8 mouse cellular contexts compared by ENCODE assay signal in the genomic region with DNA sequence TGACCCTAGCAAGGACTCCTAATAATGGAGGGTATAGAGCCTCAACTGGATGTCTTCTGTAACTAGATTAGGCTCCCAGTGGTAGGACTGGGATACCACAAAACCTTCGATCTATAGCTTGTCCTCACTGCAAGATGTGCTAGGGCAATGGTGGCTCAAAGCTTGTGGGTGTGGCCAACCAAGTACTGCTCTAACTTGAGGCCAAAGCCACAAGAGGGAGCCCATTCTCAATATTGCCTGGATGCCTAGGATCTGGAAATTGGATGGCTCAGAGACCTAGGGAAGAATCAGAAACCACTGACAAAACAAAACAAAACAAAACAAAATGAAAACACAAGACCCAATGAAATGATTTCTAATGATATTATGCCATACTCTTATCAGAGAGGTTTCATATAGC.
A peak's percentile ranks its signal among the peaks of the same experiment; 100 is the strongest.
DNase-seq lines count a peak whose midpoint lies in the region; ATAC-seq and TF ChIP-seq lines count a peak whose summit lies in the region.
"Had no signal": no experiment of that assay in that cellular context is flagged by ENCODE, and none has a peak within 500 bp of the region (broad histone marks: within the 10 kb centered on the region; RNA-seq: fewer than 3 reads in every experiment).

No protein-coding gene starts in this region.

- peak; percentile 20 for TF ChIP-seq CTCF in ES-Bruce4 (IDR thresholded peaks at IDR 0.05; ENCODE audit: low read depth, low read length)

- no peaks in the 10 kb centered on the region for H3K27me3 ChIP-seq in kidney, embryonic 16.5 days (ENCODE audit: insufficient read depth, low read length)
- no peaks in the 10 kb centered on the region for H3K27me3 ChIP-seq in ES-Bruce4 (ENCODE audit: control insufficient read depth, insufficient read depth, low read length, poor library complexity, severe bottlenecking)
- H3K27me3 ChIP-seq: lung, embryonic 15.5 days had no signal

- no peaks in the 10 kb centered on the region for H3K4me1 ChIP-seq in kidney, embryonic 16.5 days (ENCODE audit: insufficient read depth, low read length)
- H3K4me1 ChIP-seq in ES-Bruce4 (ENCODE audit: control insufficient read depth, insufficient read depth, low read length) (no peaks in the 10 kb centered on the region), ES-E14 (ENCODE audit: control insufficient read depth in 2 of 2, insufficient read depth in 2 of 2, low read length in 2 of 2, poor library complexity in 1 of 2) (no peaks in the 10 kb centered on the region)
- H3K4me1 ChIP-seq: lung, embryonic 15.5 days had no signal

- no peak for TF ChIP-seq EP300 in ES-Bruce4 (IDR thresholded peaks at IDR 0.05; ENCODE audit: insufficient read depth, low read depth, low read length)

- H3K9me3 ChIP-seq in kidney, embryonic 16.5 days (ENCODE audit: low read length), result no peaks in the 10 kb centered on the region
- H3K9me3 ChIP-seq in ES-Bruce4 (replicated peaks; ENCODE audit: control insufficient read depth, insufficient read depth, low read length, poor library complexity, severe bottlenecking) (no peaks in the 10 kb centered on the region), ES-E14 (ENCODE audit: control insufficient read depth, insufficient read depth, low read depth, low read length) (no peaks in the 10 kb centered on the region)
- H3K9me3 ChIP-seq: lung, embryonic 15.5 days had no signal

- 65% methylated on average over 1 of the region's 1 CpGs for WGBS in kidney, embryonic 16.5 days

- no peaks in the 10 kb centered on the region for H3K36me3 ChIP-seq in kidney, embryonic 16.5 days (ENCODE audit: insufficient read depth, low read length)
- H3K36me3 ChIP-seq in ES-Bruce4 (ENCODE audit: control insufficient read depth, insufficient read depth, low read length, poor library complexity, severe bottlenecking) (no peaks in the 10 kb centered on the region), ES-E14 (ENCODE audit: control insufficient read depth, insufficient read depth, low read length, poor library complexity, severe bottlenecking) (no peaks in the 10 kb centered on the region)
- H3K36me3 ChIP-seq: lung, embryonic 15.5 days had no signal

- H3K4me2 ChIP-seq in kidney, embryonic 16.5 days (replicated peaks; ENCODE audit: low read depth, low read length), result no peak overlapping the region
- H3K4me2 ChIP-seq: lung, embryonic 15.5 days had no signal

- ATAC-seq in kidney, embryonic 16.5 days (ENCODE audit: low FRiP score, low TSS enrichment), result no peak

- TF ChIP-seq POLR2A in ES-Bruce4 (IDR thresholded peaks at IDR 0.05; ENCODE audit: insufficient read depth, low read length), result no peak

- no peak overlapping the region for H3K27ac ChIP-seq in kidney, embryonic 16.5 days (ENCODE audit: low read length)
- no peak overlapping the region for H3K27ac ChIP-seq in ES-Bruce4 (ENCODE audit: insufficient read depth, low read length)
- H3K27ac ChIP-seq in ES-E14 (ENCODE audit: insufficient read depth, low read depth, low read length, poor library complexity, severe bottlenecking), result no peak overlapping the region
- H3K27ac ChIP-seq: lung, embryonic 15.5 days had no signal

- no peak overlapping the region for H3K4me3 ChIP-seq in kidney, embryonic 16.5 days (ENCODE audit: low read length)
- H3K4me3 ChIP-seq in ES-Bruce4 (ENCODE audit: low read depth, low read length), result no peak overlapping the region
- no peak overlapping the region for H3K4me3 ChIP-seq in ES-E14 (ENCODE audit: insufficient read depth in 1 of 2, low read depth in 1 of 2, low read length in 2 of 2, poor library complexity in 1 of 2, severe bottlenecking in 1 of 2)
- H3K4me3 ChIP-seq: lung, embryonic 15.5 days had no signal

- in situ Hi-C loops in ES-E14 (cut with MboI; ENCODE audit: low sequenced_read_pairs in 2 of 2, unreplicated experiment in 2 of 2), result no loop called here

- peak; percentile 3 for DNase-seq in kidney, adult 9 months
- DNase-seq in ES-E14 (ENCODE audit: low read depth, low spot score), result peak; percentile 19
- peak; percentile 1 for DNase-seq in hindlimb bud, embryonic 11.5 days (ENCODE audit: extremely low spot score, low read depth, low spot score)
- no peak for DNase-seq in yolk sac, embryonic 10.5 days (ENCODE audit: low spot score)
- DNase-seq in natural killer cell, adult 2 months (ENCODE audit: low spot score in 2 of 2), result no peak

- H3K9ac ChIP-seq in kidney, embryonic 16.5 days (replicated peaks; ENCODE audit: low read length), result no peak overlapping the region
- H3K9ac ChIP-seq in ES-Bruce4 (ENCODE audit: low read depth, poor library complexity, severe bottlenecking) (no peak overlapping the region), ES-E14 (ENCODE audit: insufficient read depth, low read depth, low read length, poor library complexity, severe bottlenecking) (no peak overlapping the region)
- H3K9ac ChIP-seq: lung, embryonic 15.5 days had no signal

TF ChIP-seq in ES-E14, 5 proteins besides CTCF, POLR2A, EP300 and RAD21:
- TF ChIP-seq ZC3H11A (IDR thresholded peaks at IDR 0.05; ENCODE audit: borderline replicate concordance, low read depth, low read length) (no peak), HCFC1 (IDR thresholded peaks at IDR 0.05; ENCODE audit: borderline replicate concordance, insufficient read depth, low read length) (no peak), CHD2 (IDR thresholded peaks at IDR 0.05; ENCODE audit: low read depth, low read length) (no peak), ZNF384 (IDR thresholded peaks at IDR 0.05; ENCODE audit: low read depth, low read length) (no peak), MAFK (IDR thresholded peaks at IDR 0.05; ENCODE audit: insufficient read depth, low read depth, low read length) (no peak)

Comparison
In these comparisons a context has a peak if more than half of its experiments do, and no peak if none do; other contexts are left out.
1. DNase-seq: peak in kidney, adult 9 months (single experiment), ES-E14 (single experiment) and hindlimb bud, embryonic 11.5 days (single experiment); none in yolk sac, embryonic 10.5 days (single experiment) and natural killer cell, adult 2 months (0 of 2).